Mouse (Mus musculus) bone marrow, adult 2 months (tissue): ENCODE measurements around the gene Sf3b3.

Source experiments
- CTCF ChIP-seq: fragments of 200-500 bp; IDR thresholded peaks from 2 replicates; pipeline ENCODE4 v1.5.1; 2011; ENCODE audit warnings: low read length, control low read depth; ENCODE audit not compliant: control insufficient read depth, insufficient read depth
- POLR2A ChIP-seq: fragments of 200-500 bp; IDR thresholded peaks from 2 replicates; pipeline ENCODE4 v1.6.1; 2011; ENCODE audit warnings: low read depth, mild to moderate bottlenecking, control low read depth, low read length, borderline replicate concordance; ENCODE audit not compliant: control insufficient read depth

DNA sequence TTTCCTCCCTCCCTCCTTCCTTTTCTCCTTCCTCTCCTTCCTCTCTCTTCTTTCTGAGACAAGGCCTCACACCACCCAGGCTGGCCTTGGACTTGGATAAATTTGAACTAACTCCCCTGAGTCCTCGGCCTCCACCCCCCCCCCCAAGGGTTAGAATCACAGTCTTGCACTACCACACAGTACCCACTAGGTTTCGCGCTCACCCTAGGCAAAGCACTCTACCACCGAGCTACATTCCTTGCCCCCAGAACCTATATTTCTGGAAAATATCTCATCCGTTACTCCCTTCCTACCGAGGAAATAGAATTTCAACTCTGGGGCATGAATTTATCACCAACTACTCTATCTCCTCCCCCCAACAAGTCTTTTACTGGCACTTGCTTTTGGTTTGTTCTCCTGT, 84.6 kb downstream of the Sf3b3 start:
- TF ChIP-seq POLR2A, result no peak
- TF ChIP-seq CTCF, result no peak
